Mouse (Mus musculus) hindbrain, embryonic 11.5 days (tissue): Measurements from ENCODE around the gene March1. TPM values are rescaled to one million over a fixed set of nuclear protein-coding genes. Genes with fewer than 3 reads are reported as not detected.
A peak's percentile ranks its signal among the peaks of the same experiment; 100 is the strongest.

ENCODE experiments used
- ATAC-seq: fragments of 200-750 bp; cut with Nextera tagmentation; 2 replicates; pipeline ENCODE4 v1.8.0; 2017; ENCODE audit warnings: mild to moderate bottlenecking, moderate TSS enrichment, moderate library complexity; ENCODE audit not compliant: low FRiP score
- DNase-seq: peaks from one replicate; pipeline ENCODE4 v3.0.0-alpha.2; 2015; ENCODE audit warnings: low spot score
- H3K27ac ChIP-seq: fragments of 300-500 bp; sonication (generic); 2 replicates; pipeline ENCODE4 v1.5.1; 2014; ENCODE audit warnings: mild to moderate bottlenecking, low read depth, low read length
- H3K27me3 ChIP-seq: fragments of 300-500 bp; sonication (generic); 2 replicates; pipeline ENCODE4 v1.6.1; 2014; ENCODE audit warnings: mild to moderate bottlenecking, low read length, moderate library complexity, mixed read lengths; ENCODE audit not compliant: control insufficient read depth, insufficient read depth
- H3K36me3 ChIP-seq: fragments of 300-500 bp; sonication (generic); 2 replicates; pipeline ENCODE4 v1.6.1; 2014; ENCODE audit warnings: mild to moderate bottlenecking, low read length, moderate library complexity, mixed read lengths; ENCODE audit not compliant: control insufficient read depth, insufficient read depth
- H3K4me1 ChIP-seq: fragments of 300-500 bp; sonication (generic); replicated peaks from 2 replicates; pipeline ENCODE4 v1.6.1; 2014; ENCODE audit warnings: low read length, mixed read lengths; ENCODE audit not compliant: control insufficient read depth, insufficient read depth
- H3K4me2 ChIP-seq: fragments of 300-500 bp; sonication (generic); replicated peaks from 2 replicates; pipeline ENCODE4 v1.6.1; 2014; ENCODE audit warnings: mild to moderate bottlenecking, low read depth, low read length
- H3K4me3 ChIP-seq: fragments of 300-500 bp; sonication (generic); 2 replicates; pipeline ENCODE4 v1.5.1; 2014; ENCODE audit warnings: low read depth, low read length
- H3K9ac ChIP-seq: fragments of 300-500 bp; sonication (generic); 2 replicates; pipeline ENCODE4 v1.6.1; 2014; ENCODE audit warnings: low read depth, low read length
- H3K9me3 ChIP-seq: fragments of 300-500 bp; sonication (generic); 2 replicates; pipeline ENCODE4 v1.6.1; 2016; ENCODE audit warnings: low read length; ENCODE audit not compliant: control insufficient read depth
- WGBS: fragments of 180-500 bp; shearing (Covaris S2); extraction: QIAGEN DNeasy Blood & Tissue Kit; methylation state at CpG from one replicate; pipeline ENCODE4 v1.1.7; 2014; 5-methylcytosine and 5-hydroxymethylcytosine counted together
- polyA plus RNA-seq: library from polyadenylated mRNA; unstranded; fragments of >200 nt; fragmentation: Nextera tagmentation; extraction: Ambion mirVana; gene quantifications from 2 replicates; pipeline ENCODE4 v1.2.1, GENCODE M21; 2014

The March1 gene
- 6.5 and 8.7 TPM in 2 replicates for polyA plus RNA-seq

GRCm38 (mm10) chr8:65617871-65618751, at the start of gene March1:
March1 (plus strand) TSS chr8:65617900.
- H3K9me3 ChIP-seq = no peaks in the 10 kb centered on the region
- ATAC-seq = peak; percentile 85
- H3K27ac ChIP-seq = no peak within 1 kb of the TSS
- DNase-seq = peak; percentile 30
- no peaks in the 10 kb centered on the region for H3K36me3 ChIP-seq
- peaks cover 8% of the 10 kb centered on the region; the same call in 1 of the 2 replicates for H3K27me3 ChIP-seq
- peak within 1 kb of the TSS; percentile 26 for H3K4me3 ChIP-seq
- H3K9ac ChIP-seq = peak within 1 kb of the TSS; percentile 12; the same call in 1 of the 2 replicates
- WGBS = 2% methylated on average over 22 of the region's 23 CpGs
- peak within 1 kb of the TSS; percentile 38 for H3K4me2 ChIP-seq
- H3K4me1 ChIP-seq = no peaks in the 10 kb centered on the region

- H3K9me3 ChIP-seq = no peaks in the 10 kb centered on the region
- H3K27ac ChIP-seq = no peak overlapping the region
- H3K9ac ChIP-seq = no peak overlapping the region
- H3K4me1 ChIP-seq = no peaks in the 10 kb centered on the region
- WGBS = 69% methylated on average over 1 of the region's 1 CpGs
- DNase-seq = no peak
- H3K36me3 ChIP-seq = no peaks in the 10 kb centered on the region
- H3K27me3 ChIP-seq = no peaks in the 10 kb centered on the region
- no peak overlapping the region for H3K4me3 ChIP-seq
- H3K4me2 ChIP-seq = no peak overlapping the region
- ATAC-seq = no peak
These were observed 30.8 kb upstream of the March1 start for GRCm38 (mm10) chr8:65586909-65587308.

GRCm38 (mm10) chr8:65603241-65603640, 14.5 kb upstream of the March1 start:
- Histone ChIP-seq H3K4me2 (no peak overlapping the region), H3K4me3 (no peak overlapping the region), H3K36me3 (no peaks in the 10 kb centered on the region), H3K27me3 (no peaks in the 10 kb centered on the region), H3K9ac (no peak overlapping the region), H3K4me1 (no peaks in the 10 kb centered on the region), H3K9me3 (no peaks in the 10 kb centered on the region), H3K27ac (no peak overlapping the region)
- DNase-seq (peak; percentile 16), ATAC-seq (no peak)
- 53% methylated on average over 2 of the region's 2 CpGs for WGBS

- Histone ChIP-seq H3K4me1 (no peaks in the 10 kb centered on the region), H3K9ac (no peak overlapping the region), H3K4me3 (no peak overlapping the region), H3K4me2 (no peak overlapping the region), H3K27me3 (no peaks in the 10 kb centered on the region), H3K27ac (no peak overlapping the region), H3K36me3 (no peaks in the 10 kb centered on the region), H3K9me3 (no peaks in the 10 kb centered on the region)
- 59% methylated on average over 2 of the region's 2 CpGs for WGBS
- DNase-seq (no peak), ATAC-seq (no peak)
These were observed 8.2 kb upstream of the March1 start for GRCm38 (mm10) chr8:65609509-65609908.

- no peak overlapping the region for H3K4me2 ChIP-seq
These were observed 1.3 kb downstream of the March1 start for GRCm38 (mm10) chr8:65618966-65619365.

GRCm38 (mm10) chr8:65644931-65645330, 27.2 kb downstream of the March1 start:
- ATAC-seq (no peak), DNase-seq (no peak)
- no peaks in the 10 kb centered on the region for H3K27me3 ChIP-seq
- H3K4me2 ChIP-seq = no peak overlapping the region
- no peaks in the 10 kb centered on the region for H3K9me3 ChIP-seq
- H3K36me3 ChIP-seq = no peaks in the 10 kb centered on the region
- no peak overlapping the region for H3K4me3 ChIP-seq
- H3K9ac ChIP-seq = no peak overlapping the region
- no peak overlapping the region for H3K27ac ChIP-seq
- H3K4me1 ChIP-seq = no peaks in the 10 kb centered on the region

More at GRCm38 (mm10) chr8:65618966-65619365, 1.3 kb downstream of the March1 start:
- H3K27ac ChIP-seq = no peak overlapping the region
- ATAC-seq (no peak), DNase-seq (peak; percentile 1)
- H3K4me1 ChIP-seq = no peaks in the 10 kb centered on the region
- no peaks in the 10 kb centered on the region for H3K9me3 ChIP-seq
- no peak overlapping the region for H3K4me3 ChIP-seq
- H3K27me3 ChIP-seq = peaks cover 8% of the 10 kb centered on the region; the same call in 1 of the 2 replicates
- no peaks in the 10 kb centered on the region for H3K36me3 ChIP-seq
- 35% methylated on average over 7 of the region's 7 CpGs for WGBS
- H3K9ac ChIP-seq = no peak overlapping the region

GRCm38 (mm10) chr8:65645502-65645901, 27.8 kb downstream of the March1 start:
- WGBS = 94% methylated on average over 1 of the region's 1 CpGs
- H3K4me1 ChIP-seq = no peaks in the 10 kb centered on the region
- H3K4me2 ChIP-seq = no peak overlapping the region
- DNase-seq (no peak), ATAC-seq (no peak)
- no peaks in the 10 kb centered on the region for H3K9me3 ChIP-seq
- H3K27me3 ChIP-seq = no peaks in the 10 kb centered on the region
- no peak overlapping the region for H3K27ac ChIP-seq
- no peaks in the 10 kb centered on the region for H3K36me3 ChIP-seq
- H3K4me3 ChIP-seq = no peak overlapping the region
- no peak overlapping the region for H3K9ac ChIP-seq

- Histone ChIP-seq H3K27ac (no peak overlapping the region), H3K4me1 (no peaks in the 10 kb centered on the region), H3K4me2 (no peak overlapping the region), H3K4me3 (no peak overlapping the region), H3K36me3 (no peaks in the 10 kb centered on the region), H3K27me3 (no peaks in the 10 kb centered on the region), H3K9me3 (no peaks in the 10 kb centered on the region), H3K9ac (no peak overlapping the region)
- WGBS = 92% methylated on average over 1 of the region's 1 CpGs
- no peak for DNase-seq
- ATAC-seq = no peak
These were observed 28.2 kb downstream of the March1 start for GRCm38 (mm10) chr8:65645945-65646344.

- WGBS = 89% methylated on average over 6 of the region's 6 CpGs
- H3K9ac ChIP-seq = no peak overlapping the region
- H3K36me3 ChIP-seq = no peaks in the 10 kb centered on the region
- no peaks in the 10 kb centered on the region for H3K27me3 ChIP-seq
- H3K4me2 ChIP-seq = no peak overlapping the region
- no peak for ATAC-seq
- no peak overlapping the region for H3K27ac ChIP-seq
- H3K4me1 ChIP-seq = no peaks in the 10 kb centered on the region
- H3K4me3 ChIP-seq = no peak overlapping the region
- DNase-seq = no peak
- H3K9me3 ChIP-seq = no peaks in the 10 kb centered on the region
These were observed 38.2 kb downstream of the March1 start for GRCm38 (mm10) chr8:65655924-65656323.
